Mouse (Mus musculus) G1E (cell line): ENCODE results near the gene Syne2. TPM values are rescaled to one million over a fixed set of nuclear protein-coding genes. Genes with fewer than 3 reads are reported as not detected.

Experiments used
- ATAC-seq: 2 replicates; pipeline ENCODE4 v1.8.0; 2016; ENCODE audit warnings: mild to moderate bottlenecking; ENCODE audit not compliant: insufficient number of reproducible peaks, poor library complexity, low FRiP score, severe bottlenecking; ENCODE audit errors: extremely low read depth
- DNase-seq: peaks from one replicate; pipeline ENCODE4 v3.0.0; 2012; ENCODE audit warnings: low spot score
- H3K27me3 ChIP-seq: 2 replicates; pipeline ENCODE4 v1.6.1; 2012; ENCODE audit warnings: mild to moderate bottlenecking, low read length, inconsistent platforms; ENCODE audit not compliant: insufficient read depth
- H3K36me3 ChIP-seq: replicated peaks from 2 replicates; pipeline ENCODE3; 2012; ENCODE audit warnings: mild to moderate bottlenecking, inconsistent platforms
- H3K4me1 ChIP-seq: 2 replicates; pipeline ENCODE4 v1.6.1; 2012; ENCODE audit warnings: low read depth, low read length, inconsistent platforms, mixed read lengths; ENCODE audit not compliant: insufficient read depth
- H3K4me3 ChIP-seq: 2 replicates; pipeline ENCODE4 v1.5.1; 2012; ENCODE audit warnings: low read depth, mild to moderate bottlenecking, inconsistent platforms, low read length, moderate library complexity, mixed read lengths
- H3K9me3 ChIP-seq: replicated peaks from 2 replicates; pipeline ENCODE4 v1.6.1; 2012; ENCODE audit warnings: inconsistent platforms
- CTCF ChIP-seq: IDR thresholded peaks from 2 replicates; pipeline ENCODE4 v1.5.1; 2012; ENCODE audit warnings: low read depth, low read length, inconsistent platforms, mixed read lengths
- GATA1 ChIP-seq: IDR thresholded peaks from 2 replicates; pipeline ENCODE4 v1.6.1; 2012; ENCODE audit warnings: borderline replicate concordance, low read length, inconsistent platforms, mixed read lengths
- GATA2 ChIP-seq: IDR thresholded peaks from 2 replicates; pipeline ENCODE4 v1.6.1; 2012; ENCODE audit warnings: low read depth, low read length, inconsistent platforms, borderline replicate concordance
- POLR2AphosphoS5 ChIP-seq: IDR thresholded peaks from 2 replicates; pipeline ENCODE4 v1.6.1; 2012; ENCODE audit warnings: low read depth, low read length, inconsistent platforms; ENCODE audit not compliant: insufficient replicate concordance
- TAL1 ChIP-seq: conservative IDR thresholded peaks from 2 replicates; pipeline ENCODE4 v1.6.1; 2012; ENCODE audit warnings: low read depth, low read length, inconsistent platforms, mixed read lengths
- polyA plus RNA-seq: library from polyadenylated mRNA; stranded (reverse); fragments of >175 nt; gene quantifications from 2 replicates; pipeline ENCODE4 v1.2.3, GENCODE M21; 2012
- total RNA-seq, 2 experiments: library from RNA; stranded (forward) in 1 of 2; stranded (reverse) in 1 of 2; fragments of 200-1000 nt in 1 of 2; fragments of >200 nt in 1 of 2; fragmentation: Nextera tagmentation in 1 of 2; gene quantifications; 2 replicates each; pipeline ENCODE4 v1.2.3; 2014 to 2017

Syne2 gene
- total and polyA plus RNA-seq, 3 experiments: 0.82 TPM; not detected in 2

GRCm38 (mm10) chr12:75879636-75880317 is 61.8 kb downstream of the Syne2 start:
- Histone ChIP-seq H3K4me3 (no peak overlapping the region), H3K27me3 (peaks cover 12% of the 10 kb centered on the region), H3K36me3 (no peaks in the 10 kb centered on the region), H3K9me3 (no peaks in the 10 kb centered on the region), H3K4me1 (no peaks in the 10 kb centered on the region)
- ATAC-seq: no peak
- TF ChIP-seq TAL1: no peak
- TF ChIP-seq GATA1: no peak
- TF ChIP-seq CTCF: no peak
- no peak for TF ChIP-seq POLR2AphosphoS5
- TF ChIP-seq GATA2: no peak
- DNase-seq: no peak

GRCm38 (mm10) chr12:75881554-75881953 is 63.6 kb downstream of the Syne2 start:
- H3K4me1 ChIP-seq: no peaks in the 10 kb centered on the region
- ATAC-seq (no peak), DNase-seq (no peak)
- H3K9me3 ChIP-seq: no peaks in the 10 kb centered on the region
- peaks cover 6% of the 10 kb centered on the region for H3K27me3 ChIP-seq
- H3K4me3 ChIP-seq: no peak overlapping the region
- no peaks in the 10 kb centered on the region for H3K36me3 ChIP-seq
- no peak for TF ChIP-seq GATA2
- TF ChIP-seq CTCF: no peak
- no peak for TF ChIP-seq TAL1
- TF ChIP-seq GATA1: no peak
- no peak for TF ChIP-seq POLR2AphosphoS5

- TF ChIP-seq TAL1 (no peak), GATA1 (no peak), GATA2 (no peak), POLR2AphosphoS5 (no peak), CTCF (no peak)
- H3K27me3 ChIP-seq: peaks cover 10% of the 10 kb centered on the region; the same call in 1 of the 2 replicates
- no peak overlapping the region for H3K4me3 ChIP-seq
- DNase-seq: no peak
- no peaks in the 10 kb centered on the region for H3K9me3 ChIP-seq
- no peak for ATAC-seq
- no peaks in the 10 kb centered on the region for H3K4me1 ChIP-seq
- H3K36me3 ChIP-seq: no peaks in the 10 kb centered on the region
Observed at GRCm38 (mm10) chr12:75886161-75886560, 68.2 kb downstream of the Syne2 start.

DNA sequence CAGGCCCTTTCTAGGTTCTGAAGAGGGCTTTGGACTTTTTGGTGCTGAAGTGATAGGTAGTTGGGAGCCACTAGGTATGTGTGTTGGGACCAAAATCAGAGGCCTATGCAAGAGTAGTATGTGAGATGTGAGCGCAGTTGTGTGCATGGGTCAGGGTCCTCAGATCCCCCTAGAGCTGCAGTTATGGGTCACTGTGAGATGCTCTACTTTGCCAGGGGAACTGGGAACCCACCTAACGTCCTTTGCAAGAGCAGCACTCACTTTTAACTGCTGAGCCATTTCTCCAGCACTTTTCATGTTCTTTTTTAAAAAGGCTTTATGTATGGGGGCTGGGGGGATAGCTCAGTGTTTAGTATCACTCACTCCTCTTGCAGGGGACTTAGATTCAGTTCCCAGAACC is 69.0 kb downstream of the Syne2 start:
- ATAC-seq (no peak), DNase-seq (no peak)
- Histone ChIP-seq H3K27me3 (peaks cover 10% of the 10 kb centered on the region; the same call in 1 of the 2 replicates), H3K4me1 (no peaks in the 10 kb centered on the region), H3K36me3 (no peaks in the 10 kb centered on the region), H3K9me3 (no peaks in the 10 kb centered on the region), H3K4me3 (no peak overlapping the region)
- TF ChIP-seq CTCF: no peak
- no peak for TF ChIP-seq POLR2AphosphoS5
- no peak for TF ChIP-seq TAL1
- no peak for TF ChIP-seq GATA1
- no peak for TF ChIP-seq GATA2

GRCm38 (mm10) chr12:75888721-75889120 is 70.8 kb downstream of the Syne2 start:
- Histone ChIP-seq H3K9me3 (no peaks in the 10 kb centered on the region), H3K27me3 (0 out of 2 replicates have a peak, but pooled peaks cover 10% of the 10 kb centered on the region), H3K4me1 (no peaks in the 10 kb centered on the region), H3K4me3 (no peak overlapping the region), H3K36me3 (no peaks in the 10 kb centered on the region)
- TF ChIP-seq CTCF (no peak), GATA2 (no peak), POLR2AphosphoS5 (no peak), TAL1 (no peak), GATA1 (no peak)
- DNase-seq: no peak
- no peak for ATAC-seq

- ATAC-seq (no peak), DNase-seq (no peak)
- TF ChIP-seq POLR2AphosphoS5 (no peak), TAL1 (no peak), GATA1 (no peak), CTCF (no peak), GATA2 (no peak)
- Histone ChIP-seq H3K27me3 (0 out of 2 replicates have a peak, but pooled peaks cover 7% of the 10 kb centered on the region), H3K4me1 (no peaks in the 10 kb centered on the region), H3K9me3 (no peaks in the 10 kb centered on the region), H3K36me3 (no peaks in the 10 kb centered on the region), H3K4me3 (no peak overlapping the region)
Observed at GRCm38 (mm10) chr12:75891206-75891605, 73.3 kb downstream of the Syne2 start.
